Mouse (Mus musculus): ENCODE measurements around the gene Atf6b. TPM values are rescaled to one million over a fixed set of nuclear protein-coding genes. Genes with fewer than 3 reads are reported as not detected.
A peak's percentile ranks its signal among the peaks of the same experiment; 100 is the strongest.

The Atf6b gene
- polyA plus RNA-seq, 1 experiment from 2014 or later, result 17.8 TPM

GRCm38 (mm10) chr17:34606186-34607039 lies 40.5 kb upstream of the Atf6b start:
- Histone ChIP-seq H3K27ac (ENCODE audit: low read length) (peak overlapping the region; percentile 88), H3K9ac (ENCODE audit: low read depth, low read length) (peak overlapping the region; percentile 77), H3K4me2 (ENCODE audit: low read depth, low read length) (peak overlapping the region; percentile 89), H3K4me3 (ENCODE audit: low read depth, low read length) (peak overlapping the region; percentile 70), H3K27me3 (ENCODE audit: control insufficient read depth, insufficient read depth, low read depth, low read length) (no peaks in the 10 kb centered on the region), H3K9me3 (replicated peaks; ENCODE audit: control insufficient read depth, low read length) (no peaks in the 10 kb centered on the region), H3K36me3 (ENCODE audit: control insufficient read depth, insufficient read depth) (peaks cover 3% of the 10 kb centered on the region; the same call in 1 of the 2 replicates), H3K4me1 (ENCODE audit: control insufficient read depth, low read depth, low read length) (peaks cover 47% of the 10 kb centered on the region)
- ATAC-seq (ENCODE audit: low read depth), result no peak
- 10% methylated on average over 31 of the region's 32 CpGs for WGBS (ENCODE audit: insufficient replicate concordance)

DNA sequence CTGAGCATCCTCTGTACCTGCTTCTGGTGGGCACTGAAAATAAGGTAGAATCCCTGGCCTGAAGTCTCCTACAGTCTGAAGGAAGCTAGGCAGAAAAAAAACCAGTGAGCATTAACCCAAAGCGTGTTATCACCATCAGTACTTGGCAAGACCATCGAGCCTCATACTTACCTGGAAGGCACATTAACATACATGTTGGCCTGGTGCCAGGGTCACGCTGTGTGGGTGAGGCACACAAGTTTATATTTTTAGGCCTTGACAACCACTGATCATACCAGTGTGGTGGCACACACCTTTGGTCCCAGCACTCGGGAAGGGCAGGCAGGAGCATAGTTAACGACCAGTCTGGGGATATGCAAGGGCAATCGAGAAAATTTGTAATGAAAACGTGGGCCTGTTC lies 38.9 kb upstream of the Atf6b start:
- H3K27me3 ChIP-seq (ENCODE audit: control insufficient read depth, insufficient read depth, low read depth, low read length), result no peaks in the 10 kb centered on the region
- H3K9ac ChIP-seq (ENCODE audit: low read depth, low read length), result no peak overlapping the region
- no peak for ATAC-seq (ENCODE audit: low read depth)
- no peak overlapping the region for H3K4me3 ChIP-seq (ENCODE audit: low read depth, low read length)
- H3K4me1 ChIP-seq (ENCODE audit: control insufficient read depth, low read depth, low read length), result peaks cover 43% of the 10 kb centered on the region
- no peak overlapping the region for H3K27ac ChIP-seq (ENCODE audit: low read length)
- H3K9me3 ChIP-seq (replicated peaks; ENCODE audit: control insufficient read depth, low read length), result no peaks in the 10 kb centered on the region
- WGBS (ENCODE audit: insufficient replicate concordance), result 73% methylated on average over 7 of the region's 7 CpGs
- no peak overlapping the region for H3K4me2 ChIP-seq (ENCODE audit: low read depth, low read length)
- peaks cover 13% of the 10 kb centered on the region for H3K36me3 ChIP-seq (ENCODE audit: control insufficient read depth, insufficient read depth)

DNA sequence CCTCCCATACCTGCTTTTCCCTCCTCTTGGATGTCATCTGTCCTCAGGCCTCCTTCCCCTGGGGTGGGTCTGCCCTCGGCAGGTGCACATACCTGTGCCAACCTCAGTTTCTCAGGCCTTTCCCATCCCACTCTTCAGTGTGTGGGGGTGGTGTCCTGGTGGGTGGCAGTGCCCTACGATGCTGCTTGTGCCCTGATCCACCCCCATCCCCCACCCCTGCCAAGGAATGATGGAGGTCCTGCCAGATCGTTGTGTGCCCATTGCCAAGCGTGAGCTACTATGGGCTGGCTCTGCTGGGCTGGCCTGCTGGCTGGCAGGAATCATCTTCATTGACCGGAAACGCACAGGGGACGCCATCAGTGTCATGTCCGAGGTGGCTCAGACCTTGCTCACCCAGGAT lies 35.9 kb upstream of the Atf6b start:
- peaks cover 13% of the 10 kb centered on the region for H3K36me3 ChIP-seq (ENCODE audit: control insufficient read depth, insufficient read depth)
- 81% methylated on average over 8 of the region's 8 CpGs for WGBS (ENCODE audit: insufficient replicate concordance)
- no peak overlapping the region for H3K4me3 ChIP-seq (ENCODE audit: low read depth, low read length)
- H3K9me3 ChIP-seq (replicated peaks; ENCODE audit: control insufficient read depth, low read length), result no peaks in the 10 kb centered on the region
- no peak overlapping the region for H3K9ac ChIP-seq (ENCODE audit: low read depth, low read length)
- H3K4me2 ChIP-seq (ENCODE audit: low read depth, low read length), result no peak overlapping the region
- H3K27ac ChIP-seq (ENCODE audit: low read length), result no peak overlapping the region
- peaks cover 37% of the 10 kb centered on the region for H3K4me1 ChIP-seq (ENCODE audit: control insufficient read depth, low read depth, low read length)
- no peaks in the 10 kb centered on the region for H3K27me3 ChIP-seq (ENCODE audit: control insufficient read depth, insufficient read depth, low read depth, low read length)
- ATAC-seq (ENCODE audit: low read depth), result no peak

- H3K27me3 ChIP-seq (ENCODE audit: control insufficient read depth, insufficient read depth, low read depth, low read length), result no peaks in the 10 kb centered on the region
Observed at GRCm38 (mm10) chr17:34613054-34613645, 33.8 kb upstream of the Atf6b start.

DNA sequence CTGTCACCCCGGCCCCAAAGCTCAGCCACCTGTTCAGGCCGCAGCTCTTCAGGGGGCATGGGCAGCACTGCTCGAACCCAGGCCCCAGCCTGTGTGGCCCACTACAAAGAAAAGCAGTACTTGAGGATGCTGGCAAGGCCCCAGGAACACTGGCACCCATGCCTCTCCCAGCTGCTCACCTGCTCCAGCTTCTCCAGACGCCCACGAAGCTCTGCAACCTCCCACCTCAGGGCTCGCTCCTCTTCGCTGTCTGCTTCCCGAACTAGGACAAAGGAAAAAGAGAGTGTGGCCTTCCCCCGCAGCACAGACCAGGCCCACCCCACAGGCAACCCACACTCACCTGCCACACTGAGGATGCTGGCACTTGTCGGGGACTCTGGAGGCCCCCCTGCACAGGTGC lies 33.1 kb upstream of the Atf6b start:
- H3K9me3 ChIP-seq (replicated peaks; ENCODE audit: control insufficient read depth, low read length), result no peaks in the 10 kb centered on the region
- WGBS (ENCODE audit: insufficient replicate concordance), result 77% methylated on average over 10 of the region's 10 CpGs
- H3K27me3 ChIP-seq (ENCODE audit: control insufficient read depth, insufficient read depth, low read depth, low read length), result no peaks in the 10 kb centered on the region
- H3K4me3 ChIP-seq (ENCODE audit: low read depth, low read length), result no peak overlapping the region
- peaks cover 15% of the 10 kb centered on the region for H3K4me1 ChIP-seq (ENCODE audit: control insufficient read depth, low read depth, low read length)
- ATAC-seq (ENCODE audit: low read depth), result no peak
- H3K9ac ChIP-seq (ENCODE audit: low read depth, low read length), result no peak overlapping the region
- peaks cover 15% of the 10 kb centered on the region for H3K36me3 ChIP-seq (ENCODE audit: control insufficient read depth, insufficient read depth)
- no peak overlapping the region for H3K4me2 ChIP-seq (ENCODE audit: low read depth, low read length)
- H3K27ac ChIP-seq (ENCODE audit: low read length), result no peak overlapping the region; the same call in 1 of the 2 replicates

More at GRCm38 (mm10) chr17:34613054-34613645, 33.8 kb upstream of the Atf6b start:
- Histone ChIP-seq H3K9ac (ENCODE audit: low read depth, low read length) (no peak overlapping the region), H3K4me1 (ENCODE audit: control insufficient read depth, low read depth, low read length) (peaks cover 21% of the 10 kb centered on the region), H3K36me3 (ENCODE audit: control insufficient read depth, insufficient read depth) (peaks cover 15% of the 10 kb centered on the region), H3K27ac (ENCODE audit: low read length) (peak overlapping the region; percentile 29), H3K4me2 (ENCODE audit: low read depth, low read length) (no peak overlapping the region), H3K9me3 (replicated peaks; ENCODE audit: control insufficient read depth, low read length) (no peaks in the 10 kb centered on the region), H3K4me3 (ENCODE audit: low read depth, low read length) (no peak overlapping the region)
- WGBS (ENCODE audit: insufficient replicate concordance), result 36% methylated on average over 11 of the region's 11 CpGs
- peak; percentile 65 for ATAC-seq (ENCODE audit: low read depth)

DNA sequence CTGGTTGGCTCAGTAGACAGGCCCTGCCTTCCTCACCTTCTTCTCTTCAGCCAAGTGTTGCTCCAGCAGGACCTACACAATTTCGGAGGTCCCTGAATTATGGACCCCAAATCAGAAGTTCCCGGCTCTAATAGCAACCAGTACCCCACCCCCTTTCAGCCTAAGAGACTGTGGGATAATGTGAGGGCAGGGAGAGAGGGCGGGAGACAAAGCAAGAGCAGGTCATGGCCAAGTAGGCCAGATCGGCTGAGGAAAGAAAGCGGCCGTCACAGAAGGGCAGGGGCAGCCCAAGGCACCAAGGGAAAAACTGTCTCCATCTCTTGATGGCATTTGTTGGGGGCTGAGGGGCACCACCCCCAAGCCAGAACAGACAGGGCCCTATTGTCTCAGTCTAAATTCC lies 31.1 kb upstream of the Atf6b start, which contains the start of gene Egfl8:
Gene Egfl8 (minus strand): TSS at position 101 of the 400 bp plus-strand sequence.
- Histone ChIP-seq H3K4me2 (ENCODE audit: low read depth, low read length) (no peak within 1 kb of the TSS), H3K36me3 (ENCODE audit: control insufficient read depth, insufficient read depth) (peaks cover 14% of the 10 kb centered on the region), H3K27ac (ENCODE audit: low read length) (no peak within 1 kb of the TSS), H3K27me3 (ENCODE audit: control insufficient read depth, insufficient read depth, low read depth, low read length) (no peaks in the 10 kb centered on the region), H3K4me3 (ENCODE audit: low read depth, low read length) (no peak within 1 kb of the TSS), H3K9me3 (replicated peaks; ENCODE audit: control insufficient read depth, low read length) (no peaks in the 10 kb centered on the region), H3K9ac (ENCODE audit: low read depth, low read length) (no peak within 1 kb of the TSS), H3K4me1 (ENCODE audit: control insufficient read depth, low read depth, low read length) (peaks cover 14% of the 10 kb centered on the region; the same call in 1 of the 2 replicates)
- WGBS (ENCODE audit: insufficient replicate concordance), result 68% methylated on average over 6 of the region's 6 CpGs
- no peak for ATAC-seq (ENCODE audit: low read depth)

GRCm38 (mm10) chr17:34618999-34619398 lies 27.9 kb upstream of the Atf6b start:
- peaks cover 2% of the 10 kb centered on the region; the same call in 1 of the 2 replicates for H3K36me3 ChIP-seq (ENCODE audit: control insufficient read depth, insufficient read depth)
- no peak overlapping the region for H3K4me2 ChIP-seq (ENCODE audit: low read depth, low read length)
- no peaks in the 10 kb centered on the region for H3K27me3 ChIP-seq (ENCODE audit: control insufficient read depth, insufficient read depth, low read depth, low read length)
- peaks cover 9% of the 10 kb centered on the region; the same call in 1 of the 2 replicates for H3K4me1 ChIP-seq (ENCODE audit: control insufficient read depth, low read depth, low read length)
- no peak overlapping the region for H3K27ac ChIP-seq (ENCODE audit: low read length)
- H3K9me3 ChIP-seq (replicated peaks; ENCODE audit: control insufficient read depth, low read length), result no peaks in the 10 kb centered on the region
- H3K9ac ChIP-seq (ENCODE audit: low read depth, low read length), result no peak overlapping the region
- 4% methylated on average over 6 of the region's 6 CpGs for WGBS (ENCODE audit: insufficient replicate concordance)
- no peak overlapping the region for H3K4me3 ChIP-seq (ENCODE audit: low read depth, low read length)
- peak; percentile 49 for ATAC-seq (ENCODE audit: low read depth)

DNA sequence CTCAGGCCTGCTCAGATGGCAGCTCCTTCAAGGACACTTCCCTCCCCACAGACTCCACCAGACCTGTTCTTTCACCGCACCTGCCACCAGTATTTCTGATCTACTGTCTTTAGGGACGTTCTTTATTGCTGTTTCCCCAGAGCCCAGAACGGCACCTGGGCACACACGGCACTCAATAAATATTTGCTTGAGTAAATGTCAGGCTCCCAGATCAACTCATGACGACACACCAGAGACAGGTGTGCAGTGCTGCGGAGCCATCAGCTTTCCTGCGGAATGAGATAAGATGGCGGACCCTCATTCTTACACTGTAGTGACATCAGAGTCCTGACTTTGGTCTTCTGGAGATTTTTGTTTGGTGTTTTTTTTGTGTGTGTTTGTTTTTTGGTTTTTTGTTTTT lies 25.9 kb upstream of the Atf6b start:
- H3K4me3 ChIP-seq (ENCODE audit: low read depth, low read length), result no peak overlapping the region
- ATAC-seq (ENCODE audit: low read depth), result no peak
- H3K27ac ChIP-seq (ENCODE audit: low read length), result peak overlapping the region; percentile 40; the same call in 1 of the 2 replicates
- no peaks in the 10 kb centered on the region for H3K27me3 ChIP-seq (ENCODE audit: control insufficient read depth, insufficient read depth, low read depth, low read length)
- H3K9ac ChIP-seq (ENCODE audit: low read depth, low read length), result no peak overlapping the region
- H3K36me3 ChIP-seq (ENCODE audit: control insufficient read depth, insufficient read depth), result peaks cover 2% of the 10 kb centered on the region; the same call in 1 of the 2 replicates
- no peaks in the 10 kb centered on the region for H3K9me3 ChIP-seq (replicated peaks; ENCODE audit: control insufficient read depth, low read length)
- no peak overlapping the region for H3K4me2 ChIP-seq (ENCODE audit: low read depth, low read length)
- peaks cover 9% of the 10 kb centered on the region; the same call in 1 of the 2 replicates for H3K4me1 ChIP-seq (ENCODE audit: control insufficient read depth, low read depth, low read length)
- 80% methylated on average over 8 of the region's 8 CpGs for WGBS (ENCODE audit: insufficient replicate concordance)

- Histone ChIP-seq H3K4me3 (ENCODE audit: low read depth, low read length) (no peak overlapping the region), H3K9me3 (replicated peaks; ENCODE audit: control insufficient read depth, low read length) (no peaks in the 10 kb centered on the region), H3K27ac (ENCODE audit: low read length) (no peak overlapping the region), H3K36me3 (ENCODE audit: control insufficient read depth, insufficient read depth) (no peaks in the 10 kb centered on the region; the same call in 1 of the 2 replicates), H3K4me2 (ENCODE audit: low read depth, low read length) (no peak overlapping the region), H3K27me3 (ENCODE audit: control insufficient read depth, insufficient read depth, low read depth, low read length) (peaks cover 6% of the 10 kb centered on the region), H3K9ac (ENCODE audit: low read depth, low read length) (no peak overlapping the region), H3K4me1 (ENCODE audit: control insufficient read depth, low read depth, low read length) (peaks cover 22% of the 10 kb centered on the region)
- WGBS (ENCODE audit: insufficient replicate concordance), result 73% methylated on average over 9 of the region's 9 CpGs
- ATAC-seq (ENCODE audit: low read depth), result no peak
Observed at GRCm38 (mm10) chr17:34623161-34623560, 23.8 kb upstream of the Atf6b start.

Data from liver, embryonic 16.5 days (tissue).